Mouse (Mus musculus): ENCODE measurements around the gene Prdm10. TPM values are rescaled to one million over a fixed set of nuclear protein-coding genes. Genes with fewer than 3 reads are reported as not detected.

Gene Prdm10
- polyA plus RNA-seq, 1 experiment from 2014 or later, result 1.2 TPM

DNA sequence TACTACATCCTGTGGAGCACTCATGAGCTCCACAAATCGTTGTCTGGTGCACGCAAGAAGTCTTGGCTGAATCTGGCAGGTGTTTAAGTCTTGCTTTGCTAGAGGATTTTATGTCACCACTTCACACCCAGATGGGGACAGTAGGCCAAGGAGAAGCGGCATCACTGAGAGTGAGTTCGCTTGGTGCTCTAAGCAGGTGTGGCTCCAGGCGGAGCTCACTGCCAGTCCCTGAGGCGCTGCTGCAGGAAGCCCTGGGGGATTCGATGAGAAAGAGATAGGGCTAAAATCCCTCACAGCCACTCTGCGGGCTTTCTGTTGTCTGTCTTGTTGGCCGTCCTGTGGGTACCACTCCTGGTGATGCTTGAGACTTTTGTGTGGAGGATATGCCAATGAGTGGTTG, 149.7 kb downstream of the Prdm10 start:
- DNase-seq (ENCODE audit: low spot score), result no peak
- Histone ChIP-seq H3K27ac (ENCODE audit: low read length) (no peak overlapping the region), H3K36me3 (ENCODE audit: insufficient read depth, low read length) (no peaks in the 10 kb centered on the region), H3K4me2 (replicated peaks; ENCODE audit: low read depth, low read length) (no peak overlapping the region), H3K27me3 (replicated peaks; ENCODE audit: insufficient read depth, low read length) (no peaks in the 10 kb centered on the region), H3K4me3 (ENCODE audit: low read depth, low read length) (no peak overlapping the region), H3K4me1 (ENCODE audit: insufficient read depth, low read depth, low read length) (no peaks in the 10 kb centered on the region), H3K9ac (replicated peaks; ENCODE audit: low read depth) (no peak overlapping the region), H3K9me3 (ENCODE audit: low read length) (no peaks in the 10 kb centered on the region)
- TF ChIP-seq CTCF (IDR thresholded peaks at IDR 0.05) (no peak), EP300 (IDR thresholded peaks at IDR 0.05) (no peak)
- ATAC-seq, result no peak
- 60% methylated on average over 9 of the region's 9 CpGs for WGBS

Other genes with a start within 250 kb of the Prdm10 start
- 7.9 and 9.4 TPM in 2 replicates for gene Zbtb44, start 249.9 kb upstream of the Prdm10 start, polyA plus RNA-seq (2015; fragmentation: Nextera tagmentation; extraction: Ambion mirVana)
- gene St14, start 148.7 kb upstream of the Prdm10 start, polyA plus RNA-seq (2015; fragmentation: Nextera tagmentation; extraction: Ambion mirVana), result 36.6 and 42.3 TPM in 2 replicates
- gene Aplp2, start 68.7 kb upstream of the Prdm10 start, polyA plus RNA-seq (2015; fragmentation: Nextera tagmentation; extraction: Ambion mirVana), result 523 and 525 TPM in 2 replicates
- 13.0 and 13.3 TPM in 2 replicates for gene Nfrkb, start 105.7 kb downstream of the Prdm10 start, polyA plus RNA-seq (2015; fragmentation: Nextera tagmentation; extraction: Ambion mirVana)
- 0.20 TPM in 1 of 2 replicates, not detected in the other for gene Tmem45b, start 183.9 kb downstream of the Prdm10 start, polyA plus RNA-seq (2015; fragmentation: Nextera tagmentation; extraction: Ambion mirVana)